Mouse (Mus musculus) B cell, adult 2 months (primary cell): ENCODE measurements at regions not wholly inside any gene's neighbourhood (a gene's known extent, or its start where the extent isn't known, plus 50 kb on each side); places are given as distances from the start of the nearest gene placed in this dataset.
"Not testable (repeated sequence)": the region's sequence is repeated elsewhere in the genome, so short reads cannot be mapped to it uniquely, and the experiment has no call there.

ENCODE experiments used
- DNase-seq, 2 experiments: peaks; one replicate each; pipeline ENCODE4 v3.0.0; 2022

- DNase-seq, result not testable (repeated sequence)
These were observed 771.2 kb upstream of the Sox9 start for GRCm38 (mm10) chr11:112010848-112011247.

GRCm38 (mm10) chr11:112017906-112018305, 764.1 kb upstream of the Sox9 start:
- DNase-seq, result no peak

GRCm38 (mm10) chr11:112028031-112028430, 754.0 kb upstream of the Sox9 start:
- DNase-seq, result no peak

GRCm38 (mm10) chr11:112038741-112039140, 743.3 kb upstream of the Sox9 start:
- no peak for DNase-seq

GRCm38 (mm10) chr11:112044455-112044854, 737.6 kb upstream of the Sox9 start:
- DNase-seq, result no peak

GRCm38 (mm10) chr11:112045353-112045752, 736.7 kb upstream of the Sox9 start:
- DNase-seq, result no peak

- no peak for DNase-seq
These were observed 731.7 kb upstream of the Sox9 start for GRCm38 (mm10) chr11:112050362-112050761.

GRCm38 (mm10) chr11:112055591-112055990, 726.4 kb upstream of the Sox9 start:
- no peak for DNase-seq

- no peak for DNase-seq
These were observed 714.8 kb upstream of the Sox9 start for GRCm38 (mm10) chr11:112067176-112067575.

- no peak for DNase-seq
These were observed 713.2 kb upstream of the Sox9 start for GRCm38 (mm10) chr11:112068821-112069220.

- no peak for DNase-seq
These were observed 710.5 kb upstream of the Sox9 start for GRCm38 (mm10) chr11:112071571-112071970.

- no peak for DNase-seq
These were observed 700.6 kb upstream of the Sox9 start for GRCm38 (mm10) chr11:112081386-112081785.

GRCm38 (mm10) chr11:112083019-112083418, 699.0 kb upstream of the Sox9 start:
- no peak for DNase-seq

GRCm38 (mm10) chr11:112092168-112092567, 689.9 kb upstream of the Sox9 start:
- DNase-seq, result no peak

- DNase-seq, result no peak
These were observed 687.0 kb upstream of the Sox9 start for GRCm38 (mm10) chr11:112095009-112095408.

- no peak for DNase-seq
These were observed 683.9 kb upstream of the Sox9 start for GRCm38 (mm10) chr11:112098161-112098560.

- DNase-seq, result no peak
These were observed 678.8 kb upstream of the Sox9 start for GRCm38 (mm10) chr11:112103252-112103651.

- no peak for DNase-seq
These were observed 675.1 kb upstream of the Sox9 start for GRCm38 (mm10) chr11:112106891-112107290.

GRCm38 (mm10) chr11:112107314-112107713, 674.7 kb upstream of the Sox9 start:
- no peak for DNase-seq

- DNase-seq, result no peak
These were observed 661.0 kb upstream of the Sox9 start for GRCm38 (mm10) chr11:112121026-112121425.

GRCm38 (mm10) chr11:112121831-112122230, 660.2 kb upstream of the Sox9 start:
- no peak for DNase-seq

- no peak for DNase-seq
These were observed 656.6 kb upstream of the Sox9 start for GRCm38 (mm10) chr11:112125249-112125933.

GRCm38 (mm10) chr11:112130090-112130489, 651.9 kb upstream of the Sox9 start:
- no peak for DNase-seq

- no peak for DNase-seq
These were observed 644.5 kb upstream of the Sox9 start for GRCm38 (mm10) chr11:112137401-112138020.

GRCm38 (mm10) chr11:112140058-112140457, 642.0 kb upstream of the Sox9 start:
- no peak for DNase-seq
